Mouse (Mus musculus) heart, postnatal 0 days (tissue): Measurements from ENCODE around the gene 1700049E17Rik2.
"Not testable (repeated sequence)": the region's sequence is repeated elsewhere in the genome, so short reads cannot be mapped to it uniquely, and the experiment has no call there.

Experiments
- CTCF ChIP-seq: IDR thresholded peaks from 2 replicates; pipeline ENCODE4 v1.5.1; 2016; ENCODE audit warnings: antibody characterized with exemption, control low read depth, low read depth
- EP300 ChIP-seq: IDR thresholded peaks from 2 replicates; pipeline ENCODE4 v1.6.1; 2016; ENCODE audit warnings: antibody characterized with exemption, low read depth

DNA sequence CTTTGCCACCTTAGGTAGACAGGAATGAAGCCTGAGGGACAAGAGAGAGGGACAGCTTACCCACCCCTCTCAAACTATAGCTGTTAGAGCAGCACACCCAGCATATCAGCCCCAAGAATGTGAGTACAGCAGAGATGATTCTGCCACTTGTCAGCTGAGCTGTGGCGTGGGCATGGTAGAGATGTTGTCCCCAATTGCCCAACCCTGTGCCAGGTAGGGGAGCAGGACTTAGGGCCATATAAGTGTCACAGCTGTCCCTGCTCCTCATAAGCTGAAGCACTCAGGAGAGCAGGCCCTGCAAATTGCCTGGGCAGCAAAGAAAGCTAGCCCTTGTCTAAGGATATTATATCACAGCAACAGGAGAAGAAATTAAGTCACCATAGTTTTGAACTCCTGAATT, 48.3 kb upstream of the 1700049E17Rik2 start:
- TF ChIP-seq CTCF, EP300: not testable (repeated sequence)
